10 mouse cellular contexts compared by ENCODE assay signal in the genomic region with DNA sequence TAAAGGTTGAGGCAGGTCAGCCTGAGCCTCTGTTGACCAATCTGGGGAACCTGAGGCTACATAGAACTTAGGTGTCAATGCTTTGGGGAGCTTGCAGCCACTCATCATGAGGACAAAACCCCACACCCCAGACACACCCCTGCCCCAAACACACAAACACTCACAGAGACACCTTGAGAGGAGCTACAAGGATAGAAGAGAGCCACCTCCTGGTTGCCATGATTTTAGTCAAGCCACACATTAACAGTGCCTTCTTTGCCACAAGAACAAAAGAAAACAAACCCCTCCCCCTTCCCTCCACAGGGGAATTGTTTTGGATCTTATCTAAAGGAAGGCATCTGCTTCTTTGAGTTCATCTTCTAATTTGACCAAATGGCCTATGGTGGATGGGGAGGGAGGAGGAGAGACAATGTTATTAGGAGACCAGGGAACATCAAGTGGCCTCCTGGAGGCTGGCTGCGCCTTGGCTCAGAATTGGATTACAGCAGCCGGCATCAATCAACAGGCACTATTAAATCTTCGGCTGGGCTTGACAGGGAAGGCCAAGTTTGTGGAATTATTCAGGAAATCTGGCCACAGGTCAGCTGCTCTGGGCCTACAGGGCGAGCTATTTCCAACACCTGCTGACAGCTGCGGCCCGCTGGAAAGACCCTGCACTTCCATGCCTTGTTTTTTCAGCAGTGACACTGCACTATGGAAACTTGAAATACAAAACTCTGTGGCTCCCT. TPM values are rescaled to one million over a fixed set of nuclear protein-coding genes. Genes with fewer than 3 reads are reported as not detected.
DNase-seq lines count a peak whose midpoint lies in the region; ATAC-seq and TF ChIP-seq lines count a peak whose summit lies in the region.
"Had no signal": no experiment of that assay in that cellular context is flagged by ENCODE, and none has a peak within 500 bp of the region (broad histone marks: within the 10 kb centered on the region; RNA-seq: fewer than 3 reads in every experiment).

No protein-coding gene starts in this region.

- H3K79me2 ChIP-seq in heart, adult 2 months (replicated peaks; ENCODE audit: control insufficient read depth, insufficient read depth, low read length) = no peaks in the 10 kb centered on the region

- peaks cover 2% of the 10 kb centered on the region; the same call in 1 of the 2 replicates for H3K36me3 ChIP-seq in heart, adult 2 months (ENCODE audit: control insufficient read depth, insufficient read depth, low read length)
- no peaks in the 10 kb centered on the region for H3K36me3 ChIP-seq in kidney, embryonic 14.5 days (ENCODE audit: control insufficient read depth, insufficient read depth, low read length)

- peak; percentile 58 for DNase-seq in thymus, postnatal 14 days
- no peak for DNase-seq in thymus, postnatal 25 days
- DNase-seq in heart, adult 2 months = peak; percentile 67 to 80
- peak; percentile 77 to 92 for DNase-seq in lung, postnatal 4 days
- no peak for DNase-seq in left cerebral cortex, adult 9 months (ENCODE audit: low spot score in 2 of 2)
- DNase-seq in frontal cortex, adult 2 months (ENCODE audit: extremely low spot score in 1 of 2, low spot score in 1 of 2) = no peak

- no peak overlapping the region for H3K4me2 ChIP-seq in kidney, embryonic 14.5 days (replicated peaks; ENCODE audit: low read depth, low read length)

- H3K27ac ChIP-seq in heart, adult 2 months = peak overlapping the region; percentile 53
- peak overlapping the region; percentile 77 for H3K27ac ChIP-seq in kidney, embryonic 14.5 days (ENCODE audit: low read depth, low read length)

- no peak for TF ChIP-seq CTCF in heart, adult 2 months (IDR thresholded peaks at IDR 0.05)

- ATAC-seq in kidney, embryonic 14.5 days (ENCODE audit: low FRiP score, low TSS enrichment) = peak; percentile 85
- no peak for ATAC-seq in megakaryocyte-erythroid progenitor cell, adult 5-6 weeks (replicated peaks; ENCODE audit: low FRiP score, low TSS enrichment, poor library complexity, severe bottlenecking)
- ATAC-seq: Patski had no signal

- TF ChIP-seq POLR2A in heart, adult 2 months (IDR thresholded peaks at IDR 0.05; ENCODE audit: insufficient read depth, low read depth, low read length) = no peak

- peaks cover 9% of the 10 kb centered on the region for H3K4me1 ChIP-seq in heart, adult 2 months (ENCODE audit: control insufficient read depth, insufficient read depth, low read length)
- H3K4me1 ChIP-seq in kidney, embryonic 14.5 days (ENCODE audit: control insufficient read depth, insufficient read depth, low read length) = peaks cover 20% of the 10 kb centered on the region

- H3K9ac ChIP-seq in heart, adult 2 months (ENCODE audit: low read depth, low read length) = no peak overlapping the region
- H3K9ac ChIP-seq in kidney, embryonic 14.5 days (ENCODE audit: low read depth, low read length) = no peak overlapping the region

- no peaks in the 10 kb centered on the region for H3K27me3 ChIP-seq in heart, adult 2 months (ENCODE audit: control insufficient read depth, insufficient read depth, low read length)
- no peaks in the 10 kb centered on the region for H3K27me3 ChIP-seq in kidney, embryonic 14.5 days (ENCODE audit: control insufficient read depth, insufficient read depth, low read length)
- H3K27me3 ChIP-seq: Patski had no signal

- peak; percentile 63; the same call in 1 of the 2 replicates for TF ChIP-seq EP300 in heart, adult 2 months (IDR thresholded peaks at IDR 0.05; ENCODE audit: insufficient read depth, low read depth, low read length)

- no peaks in the 10 kb centered on the region for H3K9me3 ChIP-seq in kidney, embryonic 14.5 days (ENCODE audit: control insufficient read depth, low read length)

- 4% methylated on average over 6 of the region's 6 CpGs for WGBS in heart, adult 2 months
- WGBS in kidney, embryonic 14.5 days = 2% methylated on average over 6 of the region's 6 CpGs

- H3K4me3 ChIP-seq in heart, adult 2 months = no peak overlapping the region
- no peak overlapping the region for H3K4me3 ChIP-seq in kidney, embryonic 14.5 days (ENCODE audit: low read length)

- intact Hi-C loops in heart, adult 2 months (cut with DNase I) = no loop called here

RNA-seq across cellular contexts. Expression of a gene that starts 26.5 kb away (rescaled TPM):
- total RNA-seq in heart, adult 2 months (2021) = 10 to 100 TPM; 10.0 to 11.3 TPM
- 12.6 and 14.7 TPM in 2 replicates for polyA plus RNA-seq in heart, adult 2 months (2012; rRNA removed)
- polyA plus RNA-seq in kidney, embryonic 14.5 days (2014; fragmentation: Nextera tagmentation; extraction: Ambion mirVana) = 1.8 and 3.2 TPM in 2 replicates
- 0.76 TPM in 1 of 2 replicates, not detected in the other for total RNA-seq in megakaryocyte-erythroid progenitor cell, adult 5-6 weeks (2014; fragmentation: Nextera tagmentation)
- not detected in 2 replicates for total RNA-seq in megakaryocyte-erythroid progenitor cell, adult 5-6 weeks (2017)
- 1.1 and 1.2 TPM in 2 replicates for polyA plus RNA-seq in frontal cortex, adult 2 months (2012; rRNA removed)
- total RNA-seq: hematopoietic stem cell, adult 5-6 weeks had no signal
- polyA plus RNA-seq: Patski had no signal

Comparison
In these comparisons a context has a peak if more than half of its experiments do, and no peak if none do; other contexts are left out.
1. DNase-seq: peak in thymus, postnatal 14 days (single experiment), heart, adult 2 months (2 of 2) and lung, postnatal 4 days (2 of 2); none in thymus, postnatal 25 days (single experiment), left cerebral cortex, adult 9 months (0 of 2) and frontal cortex, adult 2 months (0 of 2).